Mouse (Mus musculus) MEL (cell line): ENCODE measurements at regions not wholly inside any gene's neighbourhood (a gene's known extent, or its start where the extent isn't known, plus 50 kb on each side); places are given as distances from the start of the nearest gene placed in this dataset.

Experiments
- DNase-seq: peaks from one replicate; pipeline ENCODE4 v3.0.0; 2011; ENCODE audit warnings: low read depth, low spot score
- H3K27ac ChIP-seq: 2 replicates; pipeline ENCODE4 v1.5.1; 2012; ENCODE audit warnings: low read depth, mild to moderate bottlenecking, control low read depth, low read length, moderate library complexity; ENCODE audit not compliant: control insufficient read depth
- H3K27me3 ChIP-seq, 2 experiments: fragments of 150-350 bp in 1 of 2; sonication (generic) in 1 of 2; 2 replicates each; pipeline ENCODE4 v1.6.1; 2012; ENCODE audit warnings: low read length in 2 of 2, mild to moderate bottlenecking in 2 of 2, improper control_type of control experiment in 1 of 2, moderate library complexity in 1 of 2; ENCODE audit not compliant: insufficient read depth in 2 of 2, control insufficient read depth in 1 of 2
- H3K36me3 ChIP-seq, 2 experiments: 2 replicates each; pipeline ENCODE4 v1.6.1; 2012 to 2014; ENCODE audit warnings: low read length in 2 of 2, improper control_type of control experiment in 1 of 2, inconsistent platforms in 1 of 2, mild to moderate bottlenecking in 1 of 2; ENCODE audit not compliant: insufficient read depth in 2 of 2, control insufficient read depth in 1 of 2
- H3K4me1 ChIP-seq, 2 experiments: fragments of 150-350 bp in 1 of 2; sonication (generic) in 1 of 2; 2 replicates each; pipeline ENCODE4 v1.6.1; 2012; ENCODE audit warnings: low read length in 2 of 2, improper control_type of control experiment in 1 of 2, mild to moderate bottlenecking in 1 of 2; ENCODE audit not compliant: insufficient read depth in 2 of 2, control insufficient read depth in 1 of 2
- H3K4me3 ChIP-seq, 2 experiments: fragments of 150-350 bp in 1 of 2; sonication (generic) in 1 of 2; 2 replicates each; pipeline ENCODE4 v1.5.1; 2012; ENCODE audit warnings: low read depth in 2 of 2, low read length in 2 of 2, mild to moderate bottlenecking in 2 of 2, moderate library complexity in 2 of 2, control low read depth in 1 of 2, improper control_type of control experiment in 1 of 2; ENCODE audit not compliant: control insufficient read depth in 1 of 2, insufficient read depth in 1 of 2
- H3K79me2 ChIP-seq: 2 replicates; pipeline ENCODE4 v1.6.1; 2012; ENCODE audit warnings: mild to moderate bottlenecking, low read length, moderate library complexity; ENCODE audit not compliant: control insufficient read depth, poor library complexity, insufficient read depth
- H3K9ac ChIP-seq: 2 replicates; pipeline ENCODE4 v1.6.1; 2012; ENCODE audit warnings: low read depth, mild to moderate bottlenecking, control low read depth, low read length, moderate library complexity; ENCODE audit not compliant: control insufficient read depth, poor library complexity, severe bottlenecking
- H3K9me3 ChIP-seq: fragments of 150-350 bp; sonication (generic); replicated peaks from 2 replicates; pipeline ENCODE4 v1.6.1; 2012; ENCODE audit warnings: mild to moderate bottlenecking, low read length, improper control_type of control experiment, moderate library complexity; ENCODE audit not compliant: insufficient read depth
- CHD1 ChIP-seq: IDR thresholded peaks from 2 replicates; pipeline ENCODE4 v1.6.1; 2012; ENCODE audit warnings: low read depth, mild to moderate bottlenecking, inconsistent platforms, low read length, improper control_type of control experiment
- CTCF ChIP-seq, 3 experiments: IDR thresholded peaks in 2 of 3; conservative IDR thresholded peaks in 1 of 3; 2 replicates each; pipeline ENCODE4 v1.5.1; 2011 to 2012; ENCODE audit warnings: low read length in 3 of 3, low read depth in 2 of 3, mild to moderate bottlenecking in 2 of 3, improper control_type of control experiment in 1 of 3, inconsistent platforms in 1 of 3, mixed read lengths in 1 of 3, moderate library complexity in 1 of 3; ENCODE audit not compliant: control insufficient read depth in 1 of 3, insufficient read depth in 1 of 3, poor library complexity in 1 of 3, severe bottlenecking in 1 of 3
- E2F4 ChIP-seq: IDR thresholded peaks from 2 replicates; pipeline ENCODE4 v1.6.1; 2011; ENCODE audit warnings: low read depth, low read length, improper control_type of control experiment, borderline replicate concordance
- ETS1 ChIP-seq: IDR thresholded peaks from 2 replicates; pipeline ENCODE4 v1.6.1; 2012; ENCODE audit warnings: low read depth, mild to moderate bottlenecking, inconsistent platforms, low read length, improper control_type of control experiment, moderate library complexity
- GABPA ChIP-seq: IDR thresholded peaks from 2 replicates; pipeline ENCODE4 v1.6.1; 2012; ENCODE audit warnings: low read depth, mild to moderate bottlenecking, inconsistent platforms, low read length, improper control_type of control experiment, moderate library complexity
- GATA1 ChIP-seq: IDR thresholded peaks from 2 replicates; pipeline ENCODE4 v1.6.1; 2011; ENCODE audit warnings: low read depth, low read length, improper control_type of control experiment
- HCFC1 ChIP-seq: IDR thresholded peaks from 2 replicates; pipeline ENCODE4 v1.6.1; 2012; ENCODE audit warnings: low read depth, mild to moderate bottlenecking, inconsistent platforms, low read length, improper control_type of control experiment, moderate library complexity
- KAT2A ChIP-seq: conservative IDR thresholded peaks from 2 replicates; pipeline ENCODE4 v1.6.1; 2012; ENCODE audit warnings: low read depth, low read length, improper control_type of control experiment, inconsistent platforms
- MAFK ChIP-seq: IDR thresholded peaks from 2 replicates; pipeline ENCODE4 v1.6.1; 2011; ENCODE audit warnings: low read depth, mild to moderate bottlenecking, low read length, improper control_type of control experiment, borderline replicate concordance
- MAX ChIP-seq: IDR thresholded peaks from 2 replicates; pipeline ENCODE4 v1.6.1; 2011; ENCODE audit warnings: low read length, improper control_type of control experiment
- MAZ ChIP-seq: IDR thresholded peaks from 2 replicates; pipeline ENCODE4 v1.6.1; 2012; ENCODE audit warnings: low read depth, mild to moderate bottlenecking, inconsistent platforms, low read length, improper control_type of control experiment
- MEF2A ChIP-seq: IDR thresholded peaks from 2 replicates; pipeline ENCODE4 v1.6.1; 2014; ENCODE audit warnings: low read depth, mild to moderate bottlenecking, inconsistent platforms, low read length, improper control_type of control experiment; ENCODE audit not compliant: poor library complexity, insufficient replicate concordance, severe bottlenecking; ENCODE audit errors: extremely low read depth
- MXI1 ChIP-seq: IDR thresholded peaks from 2 replicates; pipeline ENCODE4 v1.6.1; 2011; ENCODE audit warnings: mild to moderate bottlenecking, low read depth, low read length, improper control_type of control experiment
- MYB ChIP-seq: IDR thresholded peaks from 2 replicates; pipeline ENCODE4 v1.6.1; 2011; ENCODE audit warnings: mild to moderate bottlenecking, low read depth, low read length, improper control_type of control experiment
- NELFE ChIP-seq: IDR thresholded peaks from 2 replicates; pipeline ENCODE4 v1.6.1; 2011; ENCODE audit warnings: low read depth, low read length, improper control_type of control experiment
- POLR2AphosphoS2 ChIP-seq: IDR thresholded peaks from 2 replicates; pipeline ENCODE4 v1.6.1; 2011; ENCODE audit warnings: low read length, improper control_type of control experiment
- RAD21 ChIP-seq: IDR thresholded peaks from 2 replicates; pipeline ENCODE4 v1.6.1; 2011; ENCODE audit warnings: mild to moderate bottlenecking, low read depth, low read length, improper control_type of control experiment
- SMC3 ChIP-seq: IDR thresholded peaks from 2 replicates; pipeline ENCODE4 v1.6.1; 2011; ENCODE audit warnings: low read depth, low read length, improper control_type of control experiment
- TAL1 ChIP-seq: IDR thresholded peaks from 2 replicates; pipeline ENCODE4 v1.6.1; 2012; ENCODE audit warnings: mild to moderate bottlenecking, inconsistent platforms, low read length, moderate library complexity, mixed read lengths
- USF2 ChIP-seq, 2 experiments: IDR thresholded peaks; 2 replicates each; pipeline ENCODE4 v1.6.1; 2011 to 2012; ENCODE audit warnings: improper control_type of control experiment in 2 of 2, low read length in 2 of 2, borderline replicate concordance in 1 of 2, inconsistent platforms in 1 of 2, low read depth in 1 of 2, mild to moderate bottlenecking in 1 of 2; ENCODE audit not compliant: insufficient read depth in 1 of 2
- ZKSCAN1 ChIP-seq: IDR thresholded peaks from 2 replicates; pipeline ENCODE4 v1.6.1; 2012; ENCODE audit warnings: low read depth, mild to moderate bottlenecking, inconsistent platforms, low read length, improper control_type of control experiment, moderate library complexity
- ZMIZ1 ChIP-seq: IDR thresholded peaks from 2 replicates; pipeline ENCODE4 v1.6.1; 2012; ENCODE audit warnings: low read depth, mild to moderate bottlenecking, inconsistent platforms, low read length, improper control_type of control experiment, moderate library complexity

DNA sequence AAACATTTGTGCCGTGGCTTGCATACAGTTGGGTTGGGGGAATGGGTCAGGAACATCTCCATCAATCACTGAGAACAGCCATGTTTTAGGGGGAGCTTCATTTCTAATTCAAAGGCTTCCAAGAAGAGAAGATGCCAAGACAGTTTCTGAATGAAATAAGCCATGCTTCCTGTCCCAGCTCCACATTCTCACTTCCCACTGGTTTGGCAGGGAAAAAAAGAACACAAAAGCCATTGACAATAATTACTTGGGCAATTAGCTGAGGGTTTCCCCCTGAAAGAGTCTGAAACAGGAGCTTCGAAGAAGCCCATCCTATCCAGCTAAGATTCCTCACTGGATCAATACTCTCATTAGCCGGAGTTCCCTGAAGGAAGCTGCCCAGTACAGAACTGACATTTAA is 230.9 kb downstream of the Qdpr start:
- no peaks in the 10 kb centered on the region for H3K9me3 ChIP-seq
- H3K9ac ChIP-seq, result no peak overlapping the region
- no peak for TF ChIP-seq MAFK
- no peak for TF ChIP-seq ZMIZ1
- TF ChIP-seq MAZ, result no peak
- no peak for TF ChIP-seq KAT2A
- TF ChIP-seq GABPA, result no peak
- TF ChIP-seq SMC3, result no peak
- TF ChIP-seq HCFC1, result no peak
- TF ChIP-seq ZKSCAN1, result no peak
- TF ChIP-seq TAL1, result no peak
- TF ChIP-seq GATA1, result no peak
- TF ChIP-seq RAD21, result no peak
- no peak for TF ChIP-seq MEF2A
- no peak for TF ChIP-seq NELFE
- TF ChIP-seq CHD1, result no peak
- no peak for TF ChIP-seq E2F4
- H3K79me2 ChIP-seq, result no peaks in the 10 kb centered on the region
- H3K4me1 ChIP-seq, result peaks cover 6 to 20% of the 10 kb centered on the region in 2 experiments
- no peaks in the 10 kb centered on the region for H3K27me3 ChIP-seq
- DNase-seq, result no peak
- peaks cover 0 to 16% of the 10 kb centered on the region in 2 experiments; a peak in 2 of 4 replicates for H3K36me3 ChIP-seq
- H3K27ac ChIP-seq, result no peak overlapping the region; the same call in 1 of the 2 replicates
- H3K4me3 ChIP-seq, result no peak overlapping the region

DNA sequence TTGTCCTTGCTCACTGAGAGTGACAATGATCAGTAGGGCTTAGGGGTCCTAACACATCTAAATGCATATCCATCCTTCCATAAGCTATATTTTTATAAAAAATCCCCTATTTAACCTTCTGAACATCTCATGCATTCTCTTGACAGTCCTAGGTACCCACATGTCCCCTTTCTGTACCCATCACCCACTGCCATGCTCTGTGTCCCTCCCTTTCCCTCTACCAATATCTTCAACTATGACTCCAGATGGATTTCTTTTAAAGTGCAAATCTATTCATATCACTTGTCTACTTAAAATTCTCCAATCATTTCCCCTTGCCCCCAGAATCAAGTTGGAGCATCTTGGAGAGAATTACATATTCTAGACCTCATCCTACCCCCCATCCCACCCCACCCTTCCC is 235.6 kb downstream of the Qdpr start:
- peaks cover 0 to 9% of the 10 kb centered on the region in 2 experiments; a peak in 2 of 4 replicates for H3K36me3 ChIP-seq
- H3K27me3 ChIP-seq, result no peaks in the 10 kb centered on the region
- no peak overlapping the region for H3K27ac ChIP-seq
- no peak overlapping the region for H3K9ac ChIP-seq
- TF ChIP-seq CTCF (IDR thresholded peaks at IDR 0.05 in 2 of 3, conservative IDR thresholded peaks at IDR 0.05 in 1 of 3; ENCODE audit: control insufficient read depth in 1 of 3, insufficient read depth in 1 of 3, low read depth in 2 of 3, low read length in 3 of 3, poor library complexity in 1 of 3, severe bottlenecking in 1 of 3) (no peak), MXI1 (no peak), E2F4 (no peak), MYB (no peak), GABPA (no peak), HCFC1 (no peak), ETS1 (no peak), GATA1 (no peak), ZMIZ1 (no peak), POLR2AphosphoS2 (no peak), MAZ (no peak), MAX (no peak), USF2 (IDR thresholded peaks at IDR 0.05; ENCODE audit: borderline replicate concordance in 1 of 2, insufficient read depth in 1 of 2, low read depth in 1 of 2, low read length in 2 of 2) (no peak)
- H3K4me1 ChIP-seq, result peaks cover 2 to 8% of the 10 kb centered on the region in 2 experiments; a peak in 2 of 4 replicates
- no peaks in the 10 kb centered on the region for H3K79me2 ChIP-seq
- no peak overlapping the region for H3K4me3 ChIP-seq
- H3K9me3 ChIP-seq, result no peaks in the 10 kb centered on the region
- DNase-seq, result no peak
